Mouse (Mus musculus): ENCODE measurements around the gene Thsd7a. TPM values are rescaled to one million over a fixed set of nuclear protein-coding genes. Genes with fewer than 3 reads are reported as not detected.

The Thsd7a gene
- polyA plus RNA-seq, 1 experiment from 2014 or later, result 4.9 TPM

DNA sequence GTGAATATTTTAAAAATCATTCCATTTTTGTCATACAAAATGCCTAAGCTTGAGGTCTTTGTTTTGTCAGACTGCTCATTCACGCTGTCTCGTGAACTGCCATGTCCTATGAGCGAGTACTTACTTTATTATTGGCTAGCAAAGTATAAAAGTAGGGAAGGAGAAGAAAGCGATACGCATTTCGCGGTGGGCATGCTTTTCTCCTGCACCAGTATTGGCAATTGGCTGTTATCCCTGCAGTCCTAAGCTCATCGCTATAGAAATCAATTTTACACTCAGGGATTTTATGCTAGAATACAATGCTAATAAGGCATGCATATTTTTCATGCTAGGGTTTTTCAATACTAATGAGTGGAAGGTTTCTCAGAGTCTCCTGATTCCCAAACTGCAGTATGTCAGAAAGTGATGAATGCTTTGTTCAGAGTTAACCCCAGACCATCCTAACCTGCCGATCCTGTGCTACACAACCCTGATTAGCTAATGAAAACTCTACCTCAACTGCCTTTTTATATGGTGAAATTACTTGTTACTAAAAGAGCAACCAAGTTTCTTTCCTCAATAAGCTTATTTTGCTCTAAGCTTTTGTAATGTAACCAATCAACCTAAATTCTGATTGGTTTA lies 230.8 kb downstream of the Thsd7a start:
- DNase-seq (ENCODE audit: low spot score) (no peak), ATAC-seq (replicated peaks; ENCODE audit: insufficient number of reproducible peaks, low FRiP score, low TSS enrichment, low read depth) (no peak)
- WGBS, result 89% methylated on average over 9 of the region's 9 CpGs
- Histone ChIP-seq H3K36me3 (replicated peaks; ENCODE audit: control insufficient read depth, insufficient read depth, low read depth, low read length) (no peaks in the 10 kb centered on the region), H3K9me3 (replicated peaks; ENCODE audit: control insufficient read depth, low read length) (no peaks in the 10 kb centered on the region), H3K27me3 (ENCODE audit: control insufficient read depth, insufficient read depth, low read length) (no peaks in the 10 kb centered on the region), H3K27ac (replicated peaks; ENCODE audit: low read depth, low read length) (no peak overlapping the region), H3K4me3 (ENCODE audit: low read depth, low read length) (no peak overlapping the region), H3K4me1 (ENCODE audit: control insufficient read depth, insufficient read depth, low read length) (no peaks in the 10 kb centered on the region), H3K4me2 (ENCODE audit: low read depth, low read length) (no peak overlapping the region), H3K9ac (replicated peaks; ENCODE audit: low read length) (no peak overlapping the region)

DNA sequence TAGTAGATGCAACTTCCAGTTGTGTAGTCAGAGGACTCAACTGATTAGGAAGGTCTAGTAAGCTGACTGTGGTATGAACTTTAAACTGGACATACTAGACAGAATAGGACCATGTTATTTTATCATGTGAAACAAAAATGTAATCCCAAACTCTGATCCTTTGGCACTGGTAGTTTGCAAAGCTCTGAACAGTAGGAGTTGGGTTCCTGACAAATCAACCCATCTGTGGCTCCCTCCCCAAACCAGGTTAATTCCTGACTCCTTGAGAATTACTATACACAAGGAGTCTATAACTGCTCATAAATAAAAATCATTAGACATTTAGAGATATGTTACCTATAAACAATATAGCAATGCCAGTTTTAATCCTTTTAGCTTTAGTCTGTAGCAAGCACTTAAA lies 231.5 kb downstream of the Thsd7a start:
- Histone ChIP-seq H3K9me3 (replicated peaks; ENCODE audit: control insufficient read depth, low read length) (no peaks in the 10 kb centered on the region), H3K4me3 (ENCODE audit: low read depth, low read length) (no peak overlapping the region), H3K36me3 (replicated peaks; ENCODE audit: control insufficient read depth, insufficient read depth, low read depth, low read length) (no peaks in the 10 kb centered on the region), H3K27me3 (ENCODE audit: control insufficient read depth, insufficient read depth, low read length) (no peaks in the 10 kb centered on the region), H3K4me2 (ENCODE audit: low read depth, low read length) (no peak overlapping the region), H3K4me1 (ENCODE audit: control insufficient read depth, insufficient read depth, low read length) (no peaks in the 10 kb centered on the region), H3K9ac (replicated peaks; ENCODE audit: low read length) (no peak overlapping the region), H3K27ac (replicated peaks; ENCODE audit: low read depth, low read length) (no peak overlapping the region)
- no peak for DNase-seq (ENCODE audit: low spot score)
- ATAC-seq (replicated peaks; ENCODE audit: insufficient number of reproducible peaks, low FRiP score, low TSS enrichment, low read depth), result no peak

DNA sequence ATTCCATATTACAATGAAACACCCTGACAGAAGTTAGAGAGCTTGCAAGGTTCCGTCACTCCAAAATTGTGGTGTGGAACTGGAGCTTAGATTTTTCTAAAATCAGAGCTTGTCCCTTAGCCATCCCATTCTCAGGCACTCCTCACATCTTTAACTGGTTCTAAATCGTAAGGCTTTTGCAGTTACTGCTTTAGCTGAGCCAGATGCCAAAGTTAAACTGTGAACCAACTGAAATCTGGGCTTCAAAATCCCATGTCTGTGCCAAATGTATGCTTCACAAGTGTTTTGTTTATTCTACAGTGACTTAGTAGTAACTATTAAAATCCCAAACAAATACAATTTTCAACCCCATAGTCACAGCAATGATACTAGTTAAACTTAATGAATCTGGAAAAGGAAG lies 242.3 kb downstream of the Thsd7a start:
- Histone ChIP-seq H3K27ac (replicated peaks; ENCODE audit: low read depth, low read length) (no peak overlapping the region), H3K9ac (replicated peaks; ENCODE audit: low read length) (no peak overlapping the region), H3K4me1 (ENCODE audit: control insufficient read depth, insufficient read depth, low read length) (no peaks in the 10 kb centered on the region), H3K9me3 (replicated peaks; ENCODE audit: control insufficient read depth, low read length) (no peaks in the 10 kb centered on the region), H3K4me3 (ENCODE audit: low read depth, low read length) (no peak overlapping the region), H3K27me3 (ENCODE audit: control insufficient read depth, insufficient read depth, low read length) (no peaks in the 10 kb centered on the region), H3K4me2 (ENCODE audit: low read depth, low read length) (no peak overlapping the region), H3K36me3 (replicated peaks; ENCODE audit: control insufficient read depth, insufficient read depth, low read depth, low read length) (no peaks in the 10 kb centered on the region)
- 82% methylated on average over 2 of the region's 2 CpGs for WGBS
- DNase-seq (ENCODE audit: low spot score) (no peak), ATAC-seq (replicated peaks; ENCODE audit: insufficient number of reproducible peaks, low FRiP score, low TSS enrichment, low read depth) (no peak)

DNA sequence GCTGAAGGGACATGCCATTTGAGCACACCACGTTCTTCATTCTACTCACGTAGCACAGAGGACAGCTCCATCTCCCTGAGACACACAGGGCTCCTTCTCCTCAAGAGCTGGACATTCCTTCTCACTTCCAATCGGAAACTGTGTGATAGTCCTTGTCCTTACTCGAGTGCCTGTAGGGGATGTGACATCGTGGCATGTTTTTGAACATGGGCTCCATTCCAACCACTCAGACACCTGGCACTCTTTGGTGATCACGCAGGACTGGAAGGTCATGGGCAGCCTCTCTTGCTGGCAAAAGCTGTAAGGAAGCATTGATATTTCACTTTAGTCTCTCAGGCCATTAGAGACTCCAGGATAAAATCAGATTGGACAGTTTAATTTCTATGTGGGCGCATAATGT lies 245.3 kb downstream of the Thsd7a start:
- ATAC-seq (replicated peaks; ENCODE audit: insufficient number of reproducible peaks, low FRiP score, low TSS enrichment, low read depth) (no peak), DNase-seq (ENCODE audit: low spot score) (no peak)
- no peaks in the 10 kb centered on the region for H3K36me3 ChIP-seq (replicated peaks; ENCODE audit: control insufficient read depth, insufficient read depth, low read depth, low read length)
- no peak overlapping the region for H3K4me2 ChIP-seq (ENCODE audit: low read depth, low read length)
- no peak overlapping the region for H3K9ac ChIP-seq (replicated peaks; ENCODE audit: low read length)
- H3K4me3 ChIP-seq (ENCODE audit: low read depth, low read length), result no peak overlapping the region
- no peak overlapping the region for H3K27ac ChIP-seq (replicated peaks; ENCODE audit: low read depth, low read length)
- no peaks in the 10 kb centered on the region for H3K4me1 ChIP-seq (ENCODE audit: control insufficient read depth, insufficient read depth, low read length)
- WGBS, result 90% methylated on average over 7 of the region's 7 CpGs
- H3K9me3 ChIP-seq (replicated peaks; ENCODE audit: control insufficient read depth, low read length), result no peaks in the 10 kb centered on the region
- H3K27me3 ChIP-seq (ENCODE audit: control insufficient read depth, insufficient read depth, low read length), result no peaks in the 10 kb centered on the region

DNA sequence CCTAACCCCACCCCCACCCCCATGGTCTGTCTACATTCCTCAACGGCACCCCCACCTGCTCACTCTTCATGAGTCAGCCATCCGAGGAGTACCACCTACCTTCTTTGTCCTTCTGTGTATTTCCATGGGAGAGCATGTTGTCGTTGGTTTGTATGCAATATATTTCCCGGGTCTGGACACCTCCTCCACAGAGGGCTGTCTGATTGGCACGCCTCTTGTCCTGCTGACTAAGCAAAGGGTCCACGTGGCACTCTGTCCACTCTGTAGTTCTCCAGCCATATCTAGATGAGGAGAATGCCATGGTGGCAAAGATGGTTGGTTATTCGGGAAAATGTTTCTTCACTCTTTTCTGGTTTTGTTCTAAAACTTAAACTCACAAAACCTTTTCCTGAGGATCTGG lies 248.3 kb downstream of the Thsd7a start:
- no peak overlapping the region for H3K4me2 ChIP-seq (ENCODE audit: low read depth, low read length)
- H3K4me3 ChIP-seq (ENCODE audit: low read depth, low read length), result no peak overlapping the region
- WGBS, result 85% methylated on average over 7 of the region's 7 CpGs
- H3K9me3 ChIP-seq (replicated peaks; ENCODE audit: control insufficient read depth, low read length), result no peaks in the 10 kb centered on the region
- no peaks in the 10 kb centered on the region for H3K27me3 ChIP-seq (ENCODE audit: control insufficient read depth, insufficient read depth, low read length)
- no peaks in the 10 kb centered on the region for H3K36me3 ChIP-seq (replicated peaks; ENCODE audit: control insufficient read depth, insufficient read depth, low read depth, low read length)
- H3K27ac ChIP-seq (replicated peaks; ENCODE audit: low read depth, low read length), result no peak overlapping the region
- ATAC-seq (replicated peaks; ENCODE audit: insufficient number of reproducible peaks, low FRiP score, low TSS enrichment, low read depth), result no peak
- H3K9ac ChIP-seq (replicated peaks; ENCODE audit: low read length), result no peak overlapping the region
- H3K4me1 ChIP-seq (ENCODE audit: control insufficient read depth, insufficient read depth, low read length), result no peaks in the 10 kb centered on the region
- DNase-seq (ENCODE audit: low spot score), result no peak

DNA sequence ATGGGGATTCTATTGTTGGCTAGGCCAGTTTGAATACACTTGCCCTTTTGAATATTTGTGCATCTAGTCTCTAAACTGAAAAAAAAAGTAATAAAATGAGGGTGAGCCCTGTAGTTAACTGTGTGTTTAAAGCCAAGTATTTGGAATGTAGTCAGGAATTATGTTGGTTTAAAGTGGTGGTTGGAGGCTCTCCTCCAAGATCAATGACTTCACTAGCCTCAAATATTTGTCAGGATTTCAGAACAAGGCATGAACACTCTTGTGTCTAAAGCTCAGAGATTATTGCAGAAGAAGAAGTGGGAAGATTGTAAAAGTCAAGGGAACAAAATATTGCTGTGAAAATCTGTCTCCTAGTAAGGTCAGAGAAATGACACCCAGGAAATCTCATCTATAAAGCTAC lies 249.3 kb downstream of the Thsd7a start:
- no peak for DNase-seq (ENCODE audit: low spot score)
- H3K36me3 ChIP-seq (replicated peaks; ENCODE audit: control insufficient read depth, insufficient read depth, low read depth, low read length), result no peaks in the 10 kb centered on the region
- no peak overlapping the region for H3K4me2 ChIP-seq (ENCODE audit: low read depth, low read length)
- H3K4me3 ChIP-seq (ENCODE audit: low read depth, low read length), result no peak overlapping the region
- H3K9me3 ChIP-seq (replicated peaks; ENCODE audit: control insufficient read depth, low read length), result no peaks in the 10 kb centered on the region
- no peak overlapping the region for H3K9ac ChIP-seq (replicated peaks; ENCODE audit: low read length)
- no peak overlapping the region for H3K27ac ChIP-seq (replicated peaks; ENCODE audit: low read depth, low read length)
- no peak for ATAC-seq (replicated peaks; ENCODE audit: insufficient number of reproducible peaks, low FRiP score, low TSS enrichment, low read depth)
- no peaks in the 10 kb centered on the region for H3K4me1 ChIP-seq (ENCODE audit: control insufficient read depth, insufficient read depth, low read length)
- no peaks in the 10 kb centered on the region for H3K27me3 ChIP-seq (ENCODE audit: control insufficient read depth, insufficient read depth, low read length)

DNA sequence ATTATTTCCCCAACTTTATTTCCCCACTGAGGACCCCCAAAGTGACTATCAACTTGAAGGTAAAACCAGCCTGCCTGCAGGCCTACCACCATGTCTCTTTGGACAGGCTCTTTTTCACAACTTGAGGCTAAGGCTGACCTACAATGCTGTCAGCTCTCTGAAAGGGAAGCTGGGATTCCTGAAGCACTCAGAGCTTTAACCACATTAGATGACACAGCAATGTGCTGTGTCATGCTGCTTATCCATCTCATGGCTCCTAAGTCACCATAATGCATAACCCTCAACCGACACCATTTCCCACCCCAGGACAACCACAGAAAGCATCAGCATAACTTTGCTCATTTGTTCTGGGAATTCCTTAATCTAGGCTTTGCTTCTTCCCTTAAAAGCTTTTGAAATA lies 255.6 kb downstream of the Thsd7a start:
- no peaks in the 10 kb centered on the region for H3K27me3 ChIP-seq (ENCODE audit: control insufficient read depth, insufficient read depth, low read length)
- no peak overlapping the region for H3K4me2 ChIP-seq (ENCODE audit: low read depth, low read length)
- no peaks in the 10 kb centered on the region for H3K36me3 ChIP-seq (replicated peaks; ENCODE audit: control insufficient read depth, insufficient read depth, low read depth, low read length)
- no peak overlapping the region for H3K4me3 ChIP-seq (ENCODE audit: low read depth, low read length)
- DNase-seq (ENCODE audit: low spot score) (no peak), ATAC-seq (replicated peaks; ENCODE audit: insufficient number of reproducible peaks, low FRiP score, low TSS enrichment, low read depth) (no peak)
- H3K27ac ChIP-seq (replicated peaks; ENCODE audit: low read depth, low read length), result no peak overlapping the region
- WGBS, result 97% methylated on average over 1 of the region's 1 CpGs
- H3K4me1 ChIP-seq (ENCODE audit: control insufficient read depth, insufficient read depth, low read length), result no peaks in the 10 kb centered on the region
- H3K9ac ChIP-seq (replicated peaks; ENCODE audit: low read length), result no peak overlapping the region
- no peaks in the 10 kb centered on the region for H3K9me3 ChIP-seq (replicated peaks; ENCODE audit: control insufficient read depth, low read length)

DNA sequence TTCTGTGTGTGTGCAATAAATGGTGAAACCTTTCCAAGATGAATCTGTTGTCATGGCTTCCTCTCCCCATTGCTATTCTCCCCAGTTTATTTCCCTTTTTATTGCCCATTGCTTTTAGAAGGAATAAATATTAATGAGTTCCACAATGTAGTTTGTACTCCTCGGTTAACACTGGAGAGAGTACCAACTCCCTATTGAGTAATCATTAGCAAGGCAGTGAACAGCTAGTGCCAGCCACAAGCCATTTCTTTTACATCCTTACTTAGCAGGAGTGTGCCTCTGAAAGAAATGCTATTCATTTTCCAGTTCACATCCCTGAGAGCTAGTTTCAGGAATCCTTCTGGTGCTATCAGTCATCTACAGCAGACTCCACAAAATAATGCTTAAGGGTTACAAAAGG lies 260.3 kb downstream of the Thsd7a start:
- 91% methylated on average over 1 of the region's 1 CpGs for WGBS
- Histone ChIP-seq H3K27ac (replicated peaks; ENCODE audit: low read depth, low read length) (no peak overlapping the region), H3K36me3 (replicated peaks; ENCODE audit: control insufficient read depth, insufficient read depth, low read depth, low read length) (no peaks in the 10 kb centered on the region), H3K9me3 (replicated peaks; ENCODE audit: control insufficient read depth, low read length) (no peaks in the 10 kb centered on the region), H3K4me3 (ENCODE audit: low read depth, low read length) (no peak overlapping the region), H3K9ac (replicated peaks; ENCODE audit: low read length) (no peak overlapping the region), H3K4me2 (ENCODE audit: low read depth, low read length) (no peak overlapping the region), H3K4me1 (ENCODE audit: control insufficient read depth, insufficient read depth, low read length) (no peaks in the 10 kb centered on the region), H3K27me3 (ENCODE audit: control insufficient read depth, insufficient read depth, low read length) (no peaks in the 10 kb centered on the region)
- DNase-seq (ENCODE audit: low spot score), result no peak
- no peak for ATAC-seq (replicated peaks; ENCODE audit: insufficient number of reproducible peaks, low FRiP score, low TSS enrichment, low read depth)

Data from embryonic facial prominence, embryonic 11.5 days (tissue).